Mouse (Mus musculus) mouse trophoblast stem cell (cell line): Measurements from ENCODE around the gene Epb42.
"Not testable (repeated sequence)": the region's sequence is repeated elsewhere in the genome, so short reads cannot be mapped to it uniquely, and the experiment has no call there.

ENCODE experiments used
- in situ Hi-C, 2 experiments: fragments of 300-500 bp; cut with MseI, MboI; formaldehyde crosslinking; loops; 2 replicates in 1 of 2; 3 replicates in 1 of 2; pipeline ENCODE4 v1.15.1; 2025

The Epb42 gene

DNA sequence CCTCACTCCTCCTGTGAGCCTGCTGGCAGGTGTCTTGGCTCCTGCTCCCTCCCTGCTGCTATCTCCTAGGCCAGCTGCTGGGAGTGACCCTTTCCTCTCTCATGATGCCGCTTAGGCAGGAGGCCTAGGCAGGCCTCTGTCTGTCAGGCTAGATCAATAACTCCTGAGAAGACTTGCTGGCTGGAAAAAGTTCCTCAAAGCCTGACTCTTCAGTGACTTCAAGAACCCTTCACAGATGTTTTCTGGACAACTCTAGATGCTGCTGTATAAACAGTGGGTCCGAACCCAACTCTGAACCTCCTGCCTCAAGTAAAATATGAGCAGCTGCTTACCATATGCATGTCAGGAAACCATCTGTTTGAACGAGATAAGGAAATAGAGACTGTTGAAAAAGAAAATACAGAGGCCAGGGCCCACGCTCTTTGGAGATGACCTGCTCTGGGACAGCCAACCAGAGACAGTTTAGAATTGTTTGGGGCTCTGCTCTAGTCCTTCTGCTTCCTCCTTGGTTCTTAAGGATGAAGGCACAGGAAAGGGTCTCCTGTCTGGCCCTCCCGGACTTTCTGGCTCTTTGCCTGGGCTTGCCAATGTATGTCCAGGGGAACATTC lies at the start of gene Epb42:
Gene Epb42, minus strand, starts transcription at position 340 of the 609 bp plus-strand sequence.
- in situ Hi-C loops: no loop called here

DNA sequence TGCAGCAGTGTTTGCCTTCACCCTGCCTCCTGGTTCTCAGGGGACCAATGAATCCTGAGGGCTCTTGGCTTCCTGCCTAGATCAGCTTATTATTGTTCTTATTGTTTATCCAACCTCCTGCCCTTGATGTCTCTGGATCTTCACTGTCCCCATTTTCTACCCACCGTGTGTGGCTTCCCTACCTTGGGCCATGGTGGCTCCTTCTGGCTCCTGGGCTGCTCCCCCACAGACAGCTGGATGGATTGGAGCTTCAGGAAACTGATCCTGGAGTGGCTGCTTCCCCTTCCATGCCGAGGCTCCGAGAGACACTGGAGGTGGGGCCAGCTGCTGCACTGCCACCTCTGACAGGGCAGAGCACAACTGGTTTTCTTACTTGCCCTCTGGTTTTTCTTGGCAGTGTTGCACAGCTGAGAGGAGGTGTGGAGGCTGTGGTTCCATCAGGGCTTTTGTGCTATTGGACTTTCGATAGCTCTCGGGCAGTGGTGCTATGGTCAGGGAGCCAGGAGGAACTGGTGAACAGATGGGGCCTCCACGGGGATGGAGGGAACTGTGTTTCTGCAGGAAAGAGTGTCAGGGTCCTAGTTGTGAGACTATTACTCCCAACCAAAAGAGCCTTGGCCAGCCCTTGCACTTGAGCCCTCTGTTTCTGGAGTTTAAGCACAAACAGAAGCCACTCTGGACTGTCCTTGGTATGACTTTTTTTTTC lies 48.8 kb upstream of the Epb42 start, which contains the start of gene Tgm5:
Gene Tgm5, minus strand, starts transcription at position 362 of the 706 bp plus-strand sequence.
- in situ Hi-C loops: no loop called here

DNA sequence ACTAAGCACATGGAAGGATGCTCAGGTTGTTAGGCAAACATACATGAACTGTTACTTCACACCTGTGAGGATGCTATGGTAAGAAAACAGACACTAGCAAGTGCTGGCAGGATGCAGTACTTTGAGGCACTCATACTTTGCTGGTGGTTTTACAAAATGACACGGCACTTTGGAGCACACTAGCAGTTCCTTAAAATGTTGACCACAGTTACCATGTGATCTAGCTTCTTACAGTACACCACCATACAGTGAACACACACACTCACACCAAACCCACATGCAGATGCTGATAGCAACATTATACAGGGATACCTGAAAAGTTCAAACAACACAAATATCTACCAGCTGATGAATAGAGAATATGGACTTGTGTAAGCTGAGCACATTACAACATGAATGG lies 45.8 kb upstream of the Epb42 start:
- in situ Hi-C loops: no loop called here

DNA sequence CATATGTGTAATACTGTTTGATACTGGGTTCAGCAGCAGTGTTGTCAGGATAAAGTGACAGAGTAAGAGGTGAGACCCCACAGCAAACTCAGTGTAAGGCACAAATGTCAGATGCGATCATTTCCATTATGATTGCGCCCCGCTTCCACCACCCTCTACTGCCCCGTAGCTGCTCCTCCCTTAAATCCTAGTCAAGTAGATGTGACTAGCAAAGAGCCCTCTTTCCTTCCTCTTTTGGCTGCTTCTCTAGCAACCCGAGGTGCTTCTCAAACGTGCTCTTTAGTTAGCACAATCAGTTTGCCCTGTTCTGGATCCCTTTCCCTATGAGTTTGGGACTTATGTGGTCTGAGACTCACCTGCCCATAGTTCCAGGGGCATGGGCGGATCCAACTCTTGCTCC lies 37.9 kb upstream of the Epb42 start:
- in situ Hi-C loops: no loop called here

DNA sequence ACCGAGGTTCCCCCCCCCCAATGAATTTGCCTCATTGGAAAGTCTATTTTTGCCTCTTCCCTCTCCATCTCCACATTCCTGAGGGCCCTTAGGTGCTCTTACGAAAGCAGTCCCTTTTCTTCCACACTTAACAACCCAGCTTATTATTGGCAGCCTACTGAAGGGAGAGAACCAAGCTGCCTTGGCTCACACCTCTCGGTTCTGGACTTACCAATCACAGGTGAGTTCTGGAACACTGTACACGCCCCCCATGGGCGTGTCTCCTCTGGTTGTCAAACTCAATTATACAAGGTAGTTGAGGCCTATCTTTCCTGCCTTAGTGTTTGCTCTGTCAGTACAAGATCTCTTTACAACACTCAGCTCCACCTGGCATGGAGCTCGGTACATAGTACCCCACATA lies 35.0 kb upstream of the Epb42 start:
- in situ Hi-C loops: no loop called here

DNA sequence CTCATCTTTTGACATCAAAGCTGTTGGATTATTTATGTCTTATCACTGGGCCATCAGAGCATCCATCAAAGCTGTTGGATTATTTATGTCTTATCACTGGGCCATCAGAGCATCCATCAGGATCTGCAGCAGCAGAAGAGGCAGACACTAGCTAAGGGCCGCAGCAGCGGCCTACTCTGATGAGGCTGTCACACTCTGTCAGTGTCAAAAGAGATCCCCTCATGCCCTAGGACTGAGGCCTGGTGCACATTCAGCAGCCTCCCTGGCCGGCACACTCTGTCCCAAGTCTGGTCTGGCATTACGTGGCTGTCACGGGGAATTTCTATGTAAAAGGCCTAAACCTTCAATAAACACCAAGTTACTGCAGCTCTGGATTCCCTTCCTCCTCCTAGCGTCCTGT lies 32.6 kb upstream of the Epb42 start:
- in situ Hi-C loops: no loop called here

DNA sequence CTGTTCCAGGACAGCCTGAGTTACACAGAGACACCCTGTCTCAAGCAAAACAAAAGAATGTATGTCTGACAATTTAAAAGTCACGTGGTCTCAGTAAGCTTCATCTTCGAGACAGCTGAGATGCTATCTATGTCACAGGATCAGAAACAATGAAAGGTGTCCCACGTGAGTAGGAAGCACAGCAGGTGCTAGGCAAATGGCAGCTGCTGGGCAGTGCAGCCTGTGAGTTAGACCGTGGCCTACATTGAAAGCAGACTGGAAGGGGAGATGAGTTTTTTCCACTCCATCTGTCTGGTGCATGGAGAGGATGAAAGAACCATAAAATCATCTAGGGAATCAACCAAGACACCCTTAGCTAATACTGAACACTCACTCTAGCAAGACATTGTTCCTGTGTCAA lies 30.2 kb upstream of the Epb42 start:
- in situ Hi-C loops: no loop called here

DNA sequence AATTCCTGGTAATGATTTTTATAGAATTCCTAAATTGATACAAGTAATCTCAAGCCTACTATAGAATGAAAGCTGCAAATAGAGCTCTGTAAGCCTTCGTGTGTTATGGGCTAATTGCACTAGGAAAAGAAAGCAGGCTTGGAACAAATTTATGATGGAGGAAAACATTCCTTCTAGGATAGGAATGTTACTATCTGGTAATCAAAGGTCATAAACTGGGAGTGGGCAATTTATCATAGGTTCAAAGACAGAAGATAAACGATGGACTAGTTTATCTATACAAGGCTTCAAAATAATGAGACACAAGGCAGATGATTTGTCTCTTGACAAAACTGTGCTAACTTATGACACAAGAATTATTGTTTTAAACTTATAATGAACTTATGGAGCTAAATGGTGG lies 24.4 kb upstream of the Epb42 start:
- in situ Hi-C loops: no loop called here

DNA sequence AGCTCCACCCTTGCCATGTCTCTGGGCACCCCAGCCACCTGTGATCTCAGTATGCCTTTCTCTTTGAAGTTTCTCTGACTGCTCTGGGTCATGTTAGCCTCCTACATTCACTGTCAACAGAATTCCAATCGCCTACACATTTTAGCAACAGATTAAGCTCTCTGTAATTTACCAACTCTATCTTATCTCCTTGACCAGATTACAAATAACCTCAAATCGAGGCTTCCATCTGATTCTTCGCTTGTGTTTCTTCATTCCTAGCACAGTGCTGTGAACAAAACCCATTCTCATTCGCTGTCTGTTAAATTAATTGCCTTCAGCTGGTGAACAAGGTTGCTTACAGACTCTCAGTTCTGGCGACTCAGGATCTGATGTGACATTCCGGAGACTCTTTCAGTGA lies 21.1 kb upstream of the Epb42 start:
- in situ Hi-C loops: no loop called here

DNA sequence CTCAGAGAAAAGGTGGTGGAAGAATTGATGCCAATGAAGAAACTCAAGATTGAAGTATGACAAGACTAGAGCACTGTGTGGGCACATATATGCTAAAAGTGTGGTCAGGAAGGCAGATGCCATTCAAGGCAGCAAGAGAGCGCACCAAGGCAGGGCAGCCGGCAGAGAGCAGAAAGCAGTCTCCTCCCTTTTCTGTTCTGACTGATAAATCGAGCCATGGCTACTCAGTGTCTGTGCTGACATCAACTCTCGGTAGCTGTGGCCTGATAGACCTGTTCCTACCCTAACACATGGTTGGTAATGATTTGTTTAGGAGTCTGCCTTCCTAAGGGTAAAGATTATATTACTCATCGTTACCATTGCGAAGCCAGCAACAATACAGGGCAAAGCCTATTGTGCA lies 19.0 kb upstream of the Epb42 start:
- in situ Hi-C loops: no loop called here

DNA sequence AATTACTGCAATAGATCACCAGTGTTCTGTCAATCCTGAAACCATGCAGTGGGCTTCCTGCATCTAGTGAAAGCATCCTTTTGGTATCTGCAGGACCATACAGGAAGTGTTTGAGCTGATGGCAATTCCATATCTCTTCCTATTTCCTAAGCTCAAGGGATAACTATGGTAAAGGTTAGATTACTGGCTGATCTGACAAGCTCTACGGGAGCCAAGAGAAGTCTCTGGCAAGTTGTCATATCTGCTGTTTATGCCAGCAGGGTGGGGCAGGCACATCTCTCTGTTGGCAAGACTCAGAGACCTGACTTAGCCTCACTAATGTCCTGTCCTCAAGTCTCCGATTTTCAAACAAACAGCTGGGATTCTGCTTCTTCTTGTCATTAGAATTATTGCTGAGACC lies 17.2 kb upstream of the Epb42 start:
- in situ Hi-C loops: no loop called here

DNA sequence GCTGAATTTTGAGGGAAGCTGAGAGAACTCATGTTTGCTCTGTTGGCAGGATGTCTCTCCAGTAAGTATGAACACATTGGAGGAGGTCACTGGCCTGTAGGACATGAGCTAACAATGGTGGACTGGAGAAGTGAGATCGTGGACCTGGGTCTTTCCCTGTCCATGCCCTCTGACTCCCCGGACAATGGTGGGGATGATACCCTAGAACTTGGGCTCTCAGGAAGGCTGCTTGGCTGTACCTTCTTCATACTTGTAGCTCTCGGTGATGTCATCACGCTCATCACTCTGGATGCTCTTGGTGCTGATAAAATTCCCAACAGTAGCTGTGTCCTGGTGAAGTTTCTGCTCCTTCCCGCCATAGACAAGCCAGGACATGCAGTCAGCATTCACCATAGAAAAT lies 15.3 kb upstream of the Epb42 start:
- in situ Hi-C loops: no loop called here

DNA sequence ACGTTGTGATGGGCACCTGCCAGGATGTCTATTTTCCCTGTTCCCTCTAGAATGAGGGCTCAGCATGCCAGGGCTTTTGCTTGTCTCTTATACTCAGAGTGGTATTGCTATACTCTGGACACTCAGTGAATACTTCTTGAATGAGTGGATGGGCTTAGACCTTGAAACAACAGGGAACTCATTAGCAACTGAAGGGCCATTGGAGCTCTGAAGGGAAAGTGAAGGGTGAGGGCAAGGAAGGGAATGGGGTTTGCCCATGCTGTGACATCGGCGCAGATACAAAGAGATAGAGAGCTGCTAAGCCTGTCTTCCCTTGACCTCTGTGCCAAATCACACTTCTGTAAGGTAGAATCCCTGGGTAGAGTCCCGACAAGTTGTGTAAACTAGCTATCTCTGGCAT lies 8.8 kb upstream of the Epb42 start:
- in situ Hi-C loops: no loop called here

DNA sequence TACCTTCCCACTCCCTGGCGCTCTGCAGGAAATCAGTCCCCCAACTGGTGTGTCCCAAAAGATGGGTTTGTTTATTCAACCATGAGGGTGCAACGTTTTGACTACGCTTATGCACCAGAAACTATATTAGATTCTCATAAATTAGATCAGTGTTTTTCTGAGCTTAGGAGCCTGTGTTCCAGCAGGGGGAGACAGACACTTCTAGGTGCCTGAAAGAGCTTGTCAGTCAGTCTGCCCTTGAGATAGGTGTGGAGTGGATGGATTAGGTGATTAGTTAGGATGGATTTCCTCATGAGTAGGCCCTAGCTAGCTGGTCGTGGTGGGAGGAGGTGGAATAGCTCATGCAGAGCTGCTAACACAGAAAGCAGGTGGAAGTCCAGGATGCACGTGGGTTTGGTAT lies 4.2 kb upstream of the Epb42 start:
- in situ Hi-C loops: loop anchor here in 1 of 2 experiments (5.0 kb wide), 1 partner anchor 61 kb away; no protein-coding TSS in a partner anchor

DNA sequence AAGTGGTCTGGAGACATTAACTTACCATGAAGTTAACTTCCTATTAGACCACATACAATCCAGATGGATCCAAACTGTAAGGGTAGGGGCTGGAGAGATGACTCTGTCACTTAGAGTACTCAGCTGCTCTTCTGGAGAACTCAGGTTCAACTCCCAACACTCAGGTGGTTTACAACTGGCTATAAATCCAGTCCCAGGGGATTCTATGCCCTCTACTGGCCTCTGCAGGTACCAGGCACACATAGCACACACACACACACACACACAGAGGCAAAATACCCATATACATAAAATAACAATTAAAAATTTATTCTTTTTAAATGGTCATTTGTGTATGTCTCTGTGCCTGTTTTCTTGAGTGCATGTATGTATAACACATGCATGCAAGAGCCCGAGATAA lies 2.5 kb upstream of the Epb42 start:
- in situ Hi-C loops: no loop called here

DNA sequence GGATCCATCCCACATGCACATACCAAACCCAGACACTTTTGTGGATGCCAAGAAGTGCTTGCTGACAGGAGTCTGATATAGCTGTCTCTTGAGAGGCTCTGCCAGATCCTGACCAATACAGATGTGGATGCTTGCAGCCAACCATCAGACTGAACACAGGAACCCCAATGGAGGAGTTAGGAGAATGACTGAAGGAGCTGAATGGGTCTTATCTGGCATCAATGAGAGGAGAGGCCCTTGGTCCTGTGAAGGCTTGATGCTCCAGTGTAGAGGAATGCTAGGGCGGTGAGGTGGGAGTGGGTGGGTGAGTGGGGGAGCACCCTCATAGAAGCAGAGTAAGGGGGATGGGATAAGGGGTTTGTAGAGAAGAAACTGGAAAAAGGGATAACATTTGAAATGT lies 2.0 kb upstream of the Epb42 start:
- in situ Hi-C loops: not testable (repeated sequence)

DNA sequence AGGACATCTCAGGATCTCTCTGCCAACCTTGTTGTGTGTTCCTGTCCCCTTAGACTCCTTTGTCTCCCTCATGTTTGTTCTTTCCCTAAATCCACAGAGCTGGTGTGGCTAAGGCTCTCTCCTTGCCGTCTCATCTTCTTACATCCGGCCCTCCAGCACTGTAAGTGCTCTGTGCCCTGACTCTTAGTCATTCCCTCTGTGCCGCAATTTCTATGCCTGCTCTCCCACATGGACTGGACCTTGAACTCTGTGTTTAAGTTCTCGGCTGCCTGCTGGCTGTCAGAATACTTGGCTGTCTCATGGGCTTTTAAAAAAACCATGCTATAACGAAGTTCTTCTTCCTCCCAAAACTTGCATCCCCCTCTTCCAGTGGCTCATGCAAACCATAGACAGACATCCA lies 14.0 kb downstream of the Epb42 start:
- in situ Hi-C loops: no loop called here

DNA sequence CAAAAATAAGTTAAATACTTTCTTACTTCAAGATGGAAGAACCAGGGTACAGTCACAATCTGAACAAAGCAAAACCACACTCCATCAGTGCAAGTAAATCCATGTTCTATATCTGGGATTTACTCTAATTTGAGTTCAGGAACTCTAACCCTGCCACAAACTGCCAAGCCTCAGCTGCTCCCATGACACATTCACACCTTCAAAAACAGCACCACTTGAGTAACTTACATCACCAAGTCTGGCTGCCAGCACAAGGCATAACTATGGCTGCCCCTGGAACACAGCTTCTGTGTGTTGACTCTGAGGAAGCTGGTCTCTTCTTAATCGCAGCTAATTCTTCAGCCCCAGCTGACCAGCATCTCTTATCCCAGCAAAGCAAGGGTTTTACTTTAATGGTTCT lies 19.7 kb downstream of the Epb42 start:
- in situ Hi-C loops: no loop called here

DNA sequence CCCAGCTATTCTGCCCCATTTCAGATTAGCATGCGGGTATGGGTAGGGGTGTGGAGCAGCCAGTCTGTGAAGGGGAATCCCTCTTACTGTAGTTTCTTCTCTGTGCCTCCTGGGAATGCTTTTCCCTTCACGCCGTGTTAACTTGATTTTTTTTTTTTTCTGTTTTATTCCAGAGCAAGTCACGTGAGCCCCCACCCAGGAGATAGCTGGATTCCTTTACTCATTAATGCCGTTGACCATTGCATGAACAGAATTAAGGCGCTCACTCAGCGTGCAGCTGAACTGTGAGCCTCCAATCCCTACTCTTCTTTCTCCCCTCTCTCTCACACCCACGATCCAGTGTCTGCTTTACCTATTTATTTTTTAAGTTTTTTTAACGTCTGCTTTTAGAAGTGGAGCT lies 20.6 kb downstream of the Epb42 start:
- in situ Hi-C loops: no loop called here

DNA sequence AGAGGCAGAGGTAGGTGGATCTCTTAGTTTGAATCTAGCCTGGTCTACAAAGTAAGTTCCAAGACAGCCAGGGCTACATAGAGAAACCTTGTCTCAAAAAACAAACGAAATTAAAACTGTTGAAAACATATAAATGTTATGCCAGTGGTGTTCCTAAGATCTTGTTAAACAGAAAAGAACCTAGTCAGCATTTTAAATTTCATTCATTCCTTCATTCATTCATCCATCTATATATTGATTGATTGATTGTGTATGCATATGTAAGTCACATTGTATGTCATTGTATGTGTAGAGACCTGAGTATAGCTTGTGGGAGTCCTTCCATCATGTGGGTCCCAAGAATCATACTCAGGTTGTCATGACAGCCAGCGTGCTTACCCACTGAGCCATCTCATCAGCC lies 21.4 kb downstream of the Epb42 start:
- in situ Hi-C loops: no loop called here

DNA sequence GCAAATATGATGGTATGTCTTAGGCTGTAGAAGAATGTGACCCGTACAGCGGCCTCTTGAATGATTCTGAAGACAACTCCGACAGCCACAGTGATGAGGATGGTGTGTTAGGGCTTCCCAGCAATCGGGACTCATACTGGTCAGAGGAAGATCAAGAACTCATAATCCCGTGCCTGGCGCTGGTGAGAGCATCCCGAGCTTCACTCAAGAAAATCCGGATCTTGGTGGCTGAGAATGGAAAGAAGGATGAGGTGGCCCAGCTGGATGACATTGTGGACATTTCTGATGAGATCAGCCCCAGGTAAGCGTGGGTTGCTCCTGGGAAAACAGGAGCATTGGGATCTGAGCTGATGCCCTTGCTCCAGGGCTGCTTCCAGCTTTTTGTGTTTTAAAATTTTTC lies 24.2 kb downstream of the Epb42 start:
- in situ Hi-C loops: no loop called here

DNA sequence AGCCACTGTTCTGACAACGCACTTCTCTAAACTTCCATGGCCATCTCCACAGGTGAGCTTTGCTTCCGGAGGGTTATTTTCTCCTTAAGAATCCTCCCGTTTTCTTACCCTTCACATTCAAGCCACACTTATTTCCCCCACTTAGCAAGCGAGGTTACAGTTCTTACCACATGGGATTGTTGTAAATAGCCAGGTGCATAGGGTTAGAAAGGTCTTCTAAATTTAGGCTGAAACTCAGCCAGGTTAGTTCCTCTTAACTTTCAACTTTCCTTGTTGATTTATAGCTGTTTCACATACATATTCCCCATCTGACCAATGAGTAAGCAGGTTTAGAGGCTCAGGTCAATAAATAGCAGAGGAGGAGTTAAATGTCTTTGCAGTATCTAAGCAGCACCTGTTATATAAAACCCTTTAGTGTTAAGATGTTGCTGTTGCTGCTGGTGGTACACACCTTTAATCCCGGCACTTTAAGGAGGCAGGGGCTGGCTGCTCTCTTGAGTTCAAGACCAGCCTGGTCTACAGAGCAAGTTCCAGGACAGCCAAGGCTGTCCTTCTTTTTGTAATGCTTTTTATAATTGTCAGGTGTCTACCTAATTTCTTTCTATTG lies 27.7 kb downstream of the Epb42 start:
- in situ Hi-C loops: no loop called here

DNA sequence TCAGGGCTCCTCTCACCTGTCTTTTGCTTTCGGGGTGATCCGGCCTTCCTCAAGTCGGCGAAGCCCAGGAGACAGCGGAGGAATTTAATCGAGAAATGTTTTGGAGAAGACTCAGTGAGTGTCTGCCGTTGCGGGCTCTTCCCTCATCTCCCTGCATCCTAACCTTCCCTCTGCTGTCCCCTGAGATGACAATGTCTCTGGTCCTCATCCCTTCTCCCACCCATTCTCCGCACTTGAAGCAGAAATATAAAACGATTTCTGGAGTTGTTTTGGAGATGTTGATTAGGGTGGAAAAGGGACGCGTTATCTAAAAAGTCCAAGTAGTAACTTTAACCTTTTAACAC lies 28.2 kb downstream of the Epb42 start:
- in situ Hi-C loops: no loop called here
